Mouse (Mus musculus): ENCODE measurements at regions not wholly inside any gene's neighbourhood (a gene's known extent, or its start where the extent isn't known, plus 50 kb on each side); places are given as distances from the start of the nearest gene placed in this dataset.
A peak's percentile ranks its signal among the peaks of the same experiment; 100 is the strongest.

- DNase-seq (ENCODE audit: low read depth): peak; percentile 47
- no peak for TF ChIP-seq CTCF (IDR thresholded peaks at IDR 0.05; ENCODE audit: borderline replicate concordance, extremely low read depth, insufficient read depth, insufficient read length)
- no peak for TF ChIP-seq POLR2A (IDR thresholded peaks at IDR 0.05; ENCODE audit: borderline replicate concordance, extremely low read depth, insufficient read depth, insufficient read length, poor library complexity, severe bottlenecking)
Measured at GRCm38 (mm10) chr17:45341573-45341972, 92.0 kb downstream of the Cdc5l start.

- DNase-seq (ENCODE audit: low read depth): no peak
- TF ChIP-seq CTCF (IDR thresholded peaks at IDR 0.05; ENCODE audit: borderline replicate concordance, extremely low read depth, insufficient read depth, insufficient read length) (no peak), POLR2A (IDR thresholded peaks at IDR 0.05; ENCODE audit: borderline replicate concordance, extremely low read depth, insufficient read depth, insufficient read length, poor library complexity, severe bottlenecking) (no peak)
Measured at GRCm38 (mm10) chr17:45340851-45341250, 92.7 kb downstream of the Cdc5l start.

DNA sequence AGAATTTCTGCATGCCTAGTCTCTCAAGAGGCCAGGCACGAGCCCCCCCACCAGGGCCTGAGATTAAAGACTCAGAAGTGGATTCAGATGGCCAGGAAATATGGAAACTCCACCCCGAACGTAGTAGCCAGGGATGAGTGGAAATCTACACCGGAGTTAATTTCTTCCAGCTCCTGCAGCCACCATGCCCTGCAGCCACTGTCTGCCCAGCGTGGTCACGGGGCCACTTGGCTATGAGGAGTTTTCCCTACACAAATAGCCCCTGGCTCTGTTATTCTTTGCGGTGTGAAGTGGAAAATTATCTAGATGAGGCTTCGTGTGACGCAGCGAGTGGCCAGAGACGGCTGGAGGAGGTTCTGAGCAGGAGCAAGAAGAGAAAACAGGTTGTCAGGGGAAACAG lies 94.3 kb downstream of the Cdc5l start:
- DNase-seq (ENCODE audit: low read depth): no peak
- no peak for TF ChIP-seq POLR2A (IDR thresholded peaks at IDR 0.05; ENCODE audit: borderline replicate concordance, extremely low read depth, insufficient read depth, insufficient read length, poor library complexity, severe bottlenecking)
- TF ChIP-seq CTCF (IDR thresholded peaks at IDR 0.05; ENCODE audit: borderline replicate concordance, extremely low read depth, insufficient read depth, insufficient read length): no peak

GRCm38 (mm10) chr17:45338086-45338485 lies 95.5 kb downstream of the Cdc5l start:
- DNase-seq (ENCODE audit: low read depth): no peak
- TF ChIP-seq CTCF (IDR thresholded peaks at IDR 0.05; ENCODE audit: borderline replicate concordance, extremely low read depth, insufficient read depth, insufficient read length) (no peak), POLR2A (IDR thresholded peaks at IDR 0.05; ENCODE audit: borderline replicate concordance, extremely low read depth, insufficient read depth, insufficient read length, poor library complexity, severe bottlenecking) (no peak)

DNA sequence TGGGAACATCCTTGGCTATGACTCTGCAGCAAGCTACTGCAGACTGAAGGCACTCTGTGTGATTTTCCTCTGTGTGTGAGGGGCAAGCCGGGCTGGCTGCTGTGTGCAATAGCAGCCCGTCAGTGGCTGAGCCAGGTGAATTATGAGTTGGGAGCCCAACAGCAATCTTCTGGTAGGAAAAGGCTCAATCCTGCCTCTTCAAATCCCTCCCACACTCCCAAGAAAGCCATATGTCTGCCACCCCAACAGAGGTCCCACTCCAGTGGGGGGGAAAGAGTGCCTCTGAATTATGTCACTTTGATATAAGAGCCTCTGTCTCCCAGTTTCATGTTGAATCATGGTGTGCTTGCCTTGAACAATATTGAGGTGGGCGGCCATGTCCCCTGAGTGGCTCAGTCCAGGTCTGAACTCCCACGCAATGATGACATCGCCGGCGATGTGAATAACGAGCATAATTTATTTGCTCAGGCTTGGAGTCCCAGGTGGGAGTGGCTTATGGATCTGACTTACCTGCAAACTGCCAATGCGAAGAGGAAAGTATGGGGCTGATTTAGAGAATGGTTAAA lies 97.9 kb downstream of the Cdc5l start:
- TF ChIP-seq POLR2A (IDR thresholded peaks at IDR 0.05; ENCODE audit: borderline replicate concordance, extremely low read depth, insufficient read depth, insufficient read length, poor library complexity, severe bottlenecking): no peak
- no peak for TF ChIP-seq CTCF (IDR thresholded peaks at IDR 0.05; ENCODE audit: borderline replicate concordance, extremely low read depth, insufficient read depth, insufficient read length)
- DNase-seq (ENCODE audit: low read depth): no peak

DNA sequence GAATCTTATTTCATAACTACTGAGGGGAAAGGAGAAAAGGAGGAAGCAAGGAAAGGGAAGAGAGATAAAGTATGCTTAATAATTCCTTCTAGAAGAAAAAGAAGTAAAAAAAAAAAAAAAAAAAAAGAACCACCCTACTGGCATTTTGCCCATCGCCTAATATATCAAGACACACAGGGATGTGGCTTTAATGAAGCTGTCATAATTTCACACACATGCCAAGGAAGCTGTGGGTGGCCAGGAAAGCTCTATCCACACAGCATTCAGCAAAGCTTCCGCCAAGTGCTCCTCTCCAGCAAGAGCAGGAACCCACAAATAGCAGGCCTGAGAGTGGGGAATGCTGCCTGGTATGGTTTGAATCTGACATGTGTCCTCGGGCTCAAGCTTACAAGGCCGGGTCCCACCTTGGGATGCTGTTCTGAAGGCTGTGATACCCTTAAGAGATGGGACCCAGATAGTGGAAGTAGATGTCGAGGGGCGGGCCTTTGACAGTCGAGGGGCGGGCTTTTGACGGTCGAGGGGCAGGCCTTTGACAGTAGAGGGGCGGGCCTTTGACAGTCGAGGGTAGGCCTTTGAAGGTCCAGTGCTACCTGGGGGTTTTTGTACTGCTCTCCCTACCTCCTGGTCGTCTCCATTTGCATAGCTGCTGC lies 98.7 kb downstream of the Cdc5l start:
- TF ChIP-seq CTCF (IDR thresholded peaks at IDR 0.05; ENCODE audit: borderline replicate concordance, extremely low read depth, insufficient read depth, insufficient read length) (no peak), POLR2A (IDR thresholded peaks at IDR 0.05; ENCODE audit: borderline replicate concordance, extremely low read depth, insufficient read depth, insufficient read length, poor library complexity, severe bottlenecking) (no peak)
- peak; percentile 43 for DNase-seq (ENCODE audit: low read depth)

GRCm38 (mm10) chr17:45332321-45332720 lies 101.2 kb downstream of the Cdc5l start:
- no peak for DNase-seq (ENCODE audit: low read depth)
- TF ChIP-seq POLR2A (IDR thresholded peaks at IDR 0.05; ENCODE audit: borderline replicate concordance, extremely low read depth, insufficient read depth, insufficient read length, poor library complexity, severe bottlenecking): no peak
- TF ChIP-seq CTCF (IDR thresholded peaks at IDR 0.05; ENCODE audit: borderline replicate concordance, extremely low read depth, insufficient read depth, insufficient read length): no peak

- no peak for TF ChIP-seq CTCF (IDR thresholded peaks at IDR 0.05; ENCODE audit: borderline replicate concordance, extremely low read depth, insufficient read depth, insufficient read length)
- no peak for TF ChIP-seq POLR2A (IDR thresholded peaks at IDR 0.05; ENCODE audit: borderline replicate concordance, extremely low read depth, insufficient read depth, insufficient read length, poor library complexity, severe bottlenecking)
- DNase-seq (ENCODE audit: low read depth): peak; percentile 29
Measured at GRCm38 (mm10) chr17:45329241-45329640, 104.3 kb downstream of the Cdc5l start.

DNA sequence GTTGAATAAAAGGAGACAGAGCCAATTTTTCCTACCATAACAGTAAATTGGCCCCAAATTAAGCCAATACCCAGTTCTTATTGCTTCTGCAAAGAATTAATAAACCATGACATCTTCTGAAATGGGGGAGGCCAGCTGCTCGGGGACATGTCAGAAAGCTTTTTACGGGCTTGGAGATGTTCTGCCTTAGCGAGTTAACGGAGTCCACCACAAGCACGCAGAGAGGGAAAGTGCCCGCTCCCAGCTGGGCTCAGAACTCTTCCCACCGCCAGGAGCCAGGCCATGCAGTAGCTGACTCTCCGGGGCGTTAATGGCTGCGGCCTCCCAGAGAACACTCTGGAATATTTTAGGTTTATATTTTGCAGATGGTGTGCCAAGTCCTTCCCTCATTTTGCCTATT lies 106.8 kb downstream of the Cdc5l start:
- no peak for TF ChIP-seq POLR2A (IDR thresholded peaks at IDR 0.05; ENCODE audit: borderline replicate concordance, extremely low read depth, insufficient read depth, insufficient read length, poor library complexity, severe bottlenecking)
- no peak for TF ChIP-seq CTCF (IDR thresholded peaks at IDR 0.05; ENCODE audit: borderline replicate concordance, extremely low read depth, insufficient read depth, insufficient read length)
- DNase-seq (ENCODE audit: low read depth): peak; percentile 38

- no peak for TF ChIP-seq POLR2A (IDR thresholded peaks at IDR 0.05; ENCODE audit: borderline replicate concordance, extremely low read depth, insufficient read depth, insufficient read length, poor library complexity, severe bottlenecking)
- no peak for TF ChIP-seq CTCF (IDR thresholded peaks at IDR 0.05; ENCODE audit: borderline replicate concordance, extremely low read depth, insufficient read depth, insufficient read length)
- no peak for DNase-seq (ENCODE audit: low read depth)
Measured at GRCm38 (mm10) chr17:45326173-45326572, 107.4 kb downstream of the Cdc5l start.

- TF ChIP-seq POLR2A (IDR thresholded peaks at IDR 0.05; ENCODE audit: borderline replicate concordance, extremely low read depth, insufficient read depth, insufficient read length, poor library complexity, severe bottlenecking): no peak
- no peak for TF ChIP-seq CTCF (IDR thresholded peaks at IDR 0.05; ENCODE audit: borderline replicate concordance, extremely low read depth, insufficient read depth, insufficient read length)
- no peak for DNase-seq (ENCODE audit: low read depth)
Measured at GRCm38 (mm10) chr17:45322842-45323241, 110.7 kb downstream of the Cdc5l start.

GRCm38 (mm10) chr17:45320074-45320473 lies 113.5 kb downstream of the Cdc5l start:
- no peak for DNase-seq (ENCODE audit: low read depth)
- TF ChIP-seq CTCF (IDR thresholded peaks at IDR 0.05; ENCODE audit: borderline replicate concordance, extremely low read depth, insufficient read depth, insufficient read length): no peak
- TF ChIP-seq POLR2A (IDR thresholded peaks at IDR 0.05; ENCODE audit: borderline replicate concordance, extremely low read depth, insufficient read depth, insufficient read length, poor library complexity, severe bottlenecking): no peak
